Mouse (Mus musculus) spleen, postnatal 14 days (tissue): ENCODE measurements around the gene Lsmem1.

Experiments used
- DNase-seq, 2 experiments: peaks; one replicate each; pipeline ENCODE4 v3.0.0; 2021 to 2022; ENCODE audit warnings: low spot score in 2 of 2

Gene Lsmem1

GRCm38 (mm10) chr12:40199302-40199701 lies at the start of gene Lsmem1:
Gene Lsmem1 (minus strand): TSS chr12:40199490.
- no peak for DNase-seq

DNA sequence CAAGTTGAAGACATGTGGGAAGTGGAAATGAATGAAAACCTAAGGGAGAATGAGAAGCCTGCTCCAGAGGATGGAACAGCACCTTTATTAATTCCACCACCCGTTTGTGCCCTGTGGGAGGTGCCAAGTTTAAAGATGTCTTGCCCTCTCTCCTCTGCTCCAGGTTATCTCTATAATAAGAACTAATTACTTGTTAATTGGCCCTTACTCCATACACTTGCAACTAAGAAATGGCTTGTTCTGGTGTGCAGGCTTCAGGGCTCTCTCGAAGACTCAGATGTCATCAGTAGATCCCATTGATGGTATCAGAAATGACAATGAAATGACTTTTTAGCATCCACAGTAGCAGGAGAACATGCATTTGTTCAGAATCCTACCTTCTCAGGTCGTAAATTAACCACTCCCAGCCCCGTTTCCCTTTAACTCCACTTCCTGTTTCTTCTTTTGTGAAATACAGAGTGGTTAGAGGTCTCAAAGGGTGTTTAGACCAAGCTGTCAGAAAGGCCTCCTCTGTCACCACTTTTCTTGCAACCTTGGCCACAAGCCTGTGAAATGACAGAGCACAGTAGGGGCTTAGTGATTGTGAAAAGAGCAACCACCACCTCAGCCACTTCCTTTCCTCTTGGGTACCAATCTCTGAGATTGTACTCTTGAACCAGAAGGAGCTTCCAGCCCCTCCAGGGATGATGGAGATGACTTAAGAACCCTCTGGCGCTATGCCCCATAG lies 49.3 kb upstream of the Lsmem1 start, which contains the start of gene Ifrd1:
TSS of gene Ifrd1 (minus strand) at position 51 of the 727 bp plus-strand sequence.
- DNase-seq = no peak

DNA sequence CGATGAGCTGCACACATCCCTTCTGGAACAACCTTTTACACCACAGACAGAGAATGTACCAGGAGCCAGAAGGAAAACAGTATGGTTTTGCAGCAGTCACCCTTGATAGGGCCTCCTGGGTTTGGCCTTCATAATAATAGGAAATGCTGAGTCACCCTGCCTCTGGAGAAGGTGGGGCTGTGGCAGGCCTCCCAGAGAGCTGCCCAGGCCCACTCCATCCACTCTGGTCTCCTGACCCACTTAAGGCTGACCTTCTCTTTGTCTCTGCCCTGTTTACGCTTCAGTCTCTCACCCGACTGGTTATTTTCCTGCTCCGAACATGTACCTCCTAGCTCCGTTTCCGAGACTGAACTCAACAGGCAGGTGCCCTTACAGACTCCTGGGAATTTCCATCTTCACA lies 48.7 kb upstream of the Lsmem1 start:
- no peak for DNase-seq

DNA sequence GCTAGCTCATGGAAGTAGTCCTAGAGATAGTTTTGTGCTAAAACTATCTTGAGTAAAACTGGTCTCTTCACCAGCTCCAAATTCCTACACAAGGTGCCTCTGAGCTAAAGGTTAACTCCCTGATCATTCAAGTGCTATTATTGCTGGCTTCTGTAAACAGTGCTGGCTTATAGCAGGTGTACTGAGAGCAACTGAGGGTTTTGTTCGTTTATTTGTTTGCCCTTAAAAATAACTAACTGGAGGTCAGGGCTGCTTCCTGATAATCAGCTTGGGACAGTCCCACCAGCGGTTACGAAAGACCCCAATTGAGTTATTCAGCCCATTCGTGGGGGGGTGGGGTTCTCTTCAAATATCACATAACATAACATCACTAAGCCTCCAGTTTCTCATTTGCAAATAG lies 48.1 kb upstream of the Lsmem1 start:
- DNase-seq = no peak

GRCm38 (mm10) chr12:40245434-40245970 lies 46.2 kb upstream of the Lsmem1 start:
- DNase-seq = no peak

- no peak for DNase-seq
Measured at GRCm38 (mm10) chr12:40244926-40245325, 45.6 kb upstream of the Lsmem1 start.

DNA sequence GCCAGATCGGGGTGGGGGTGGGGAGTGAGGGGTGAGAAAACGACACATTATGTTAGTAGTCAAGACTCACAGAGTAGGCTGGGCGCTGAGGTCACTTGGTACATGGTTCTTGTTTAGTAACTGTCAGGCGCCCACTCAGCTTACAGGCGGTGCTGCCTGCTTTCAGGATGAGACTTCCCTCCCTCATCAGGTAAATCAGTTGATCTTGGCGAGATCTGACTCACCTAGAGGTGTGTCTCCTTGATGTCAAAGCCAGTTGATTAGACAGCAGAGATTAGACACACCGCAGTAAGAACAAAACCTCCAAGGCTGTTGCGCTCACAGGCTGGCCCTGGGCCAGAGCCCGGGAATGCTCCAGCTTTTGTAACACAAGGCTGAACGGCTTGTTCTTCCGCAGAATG lies 44.5 kb upstream of the Lsmem1 start:
- DNase-seq = no peak

DNA sequence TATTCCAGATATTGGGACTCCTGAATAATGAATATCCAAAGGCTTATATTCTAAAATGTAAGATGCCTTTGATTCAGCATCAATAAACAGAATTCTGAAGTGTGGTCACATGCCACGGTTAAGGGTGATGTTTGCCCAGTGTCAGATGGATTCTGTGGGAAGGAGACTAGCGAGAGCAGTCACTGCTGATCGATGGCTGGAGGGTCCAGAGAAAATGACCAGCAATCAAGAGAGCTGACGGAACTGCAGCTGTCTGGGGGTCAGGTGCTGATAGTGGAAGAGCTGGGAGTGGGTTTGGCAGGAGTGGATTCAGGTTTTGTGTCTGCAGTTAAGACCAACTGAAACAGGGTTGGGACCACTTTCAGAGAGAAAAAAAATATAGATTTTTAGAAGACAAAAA lies 44.0 kb upstream of the Lsmem1 start:
- DNase-seq = no peak

- DNase-seq = no peak
Measured at GRCm38 (mm10) chr12:40239161-40239560, 39.9 kb upstream of the Lsmem1 start.

DNA sequence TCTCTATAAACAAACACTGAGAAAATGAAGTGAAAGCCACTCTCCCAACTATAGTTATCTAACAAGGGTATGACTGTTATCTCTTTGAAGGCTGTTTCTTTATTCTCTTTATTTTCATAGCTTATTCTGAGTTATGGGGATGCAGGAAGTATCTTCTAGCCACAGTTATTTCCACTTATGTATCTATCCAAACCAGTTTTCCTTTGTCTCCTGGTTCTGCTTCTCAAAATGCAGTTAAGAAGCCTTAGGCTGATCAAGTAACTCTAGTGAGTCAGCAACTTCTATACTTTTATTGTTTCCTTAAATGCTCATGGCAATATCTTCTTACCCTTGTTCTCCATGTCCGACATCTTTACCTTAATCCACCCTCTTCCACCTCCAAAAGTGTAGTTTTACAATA lies 32.9 kb upstream of the Lsmem1 start:
- DNase-seq = no peak

- DNase-seq = no peak
Measured at GRCm38 (mm10) chr12:40231632-40232031, 32.3 kb upstream of the Lsmem1 start.

- DNase-seq = no peak
Measured at GRCm38 (mm10) chr12:40224171-40224880, 25.0 kb upstream of the Lsmem1 start.

GRCm38 (mm10) chr12:40223676-40224075 lies 24.4 kb upstream of the Lsmem1 start:
- no peak for DNase-seq

- DNase-seq = peak; percentile 98
Measured at GRCm38 (mm10) chr12:40223082-40223619, 23.9 kb upstream of the Lsmem1 start.

DNA sequence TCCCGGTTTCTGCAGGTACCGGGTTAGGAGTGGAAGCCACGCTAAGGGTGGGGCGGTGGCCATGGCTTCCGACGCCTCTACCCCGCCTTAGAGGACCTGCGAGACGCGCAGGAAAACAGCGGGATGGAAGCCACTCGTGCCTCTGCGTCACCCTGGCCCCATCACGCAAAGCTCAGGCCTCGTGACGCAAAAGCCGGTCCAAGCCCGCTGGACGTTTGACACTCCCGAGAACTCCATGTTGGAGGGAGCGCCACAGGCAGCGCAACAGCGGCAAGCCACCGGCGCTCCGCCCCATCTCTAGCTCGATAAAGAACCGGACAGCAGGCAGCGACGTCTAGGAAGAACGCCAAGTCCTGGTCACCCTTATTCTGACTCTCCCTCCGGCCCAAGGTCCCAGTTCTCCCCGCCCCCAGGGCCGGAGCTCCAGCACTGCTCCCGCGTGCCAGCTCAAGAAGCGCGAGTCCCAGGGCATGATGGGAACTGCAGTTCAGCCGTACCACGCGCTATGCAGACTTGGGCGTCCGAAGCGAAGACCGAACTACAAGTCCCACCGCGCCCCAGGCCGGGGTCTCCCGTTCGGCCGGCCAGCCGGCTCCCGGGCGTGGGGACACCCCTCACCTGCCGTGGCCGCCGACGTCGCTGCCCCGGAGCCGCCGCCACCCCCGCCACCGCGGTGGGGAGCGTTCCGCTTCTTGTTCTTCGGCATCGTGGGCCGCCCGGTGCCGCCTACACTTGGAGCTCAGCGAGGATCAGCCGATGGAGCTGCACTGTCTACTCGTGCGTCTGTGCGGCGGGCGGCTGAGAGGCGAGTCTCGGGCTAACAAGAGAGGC lies 23.2 kb upstream of the Lsmem1 start:
- DNase-seq = peak; percentile 77 to 86

GRCm38 (mm10) chr12:40221611-40222010 lies 22.3 kb upstream of the Lsmem1 start:
- no peak for DNase-seq

- DNase-seq = no peak
Measured at GRCm38 (mm10) chr12:40220896-40221295, 21.6 kb upstream of the Lsmem1 start.

- no peak for DNase-seq
Measured at GRCm38 (mm10) chr12:40220001-40220570, 20.8 kb upstream of the Lsmem1 start.

DNA sequence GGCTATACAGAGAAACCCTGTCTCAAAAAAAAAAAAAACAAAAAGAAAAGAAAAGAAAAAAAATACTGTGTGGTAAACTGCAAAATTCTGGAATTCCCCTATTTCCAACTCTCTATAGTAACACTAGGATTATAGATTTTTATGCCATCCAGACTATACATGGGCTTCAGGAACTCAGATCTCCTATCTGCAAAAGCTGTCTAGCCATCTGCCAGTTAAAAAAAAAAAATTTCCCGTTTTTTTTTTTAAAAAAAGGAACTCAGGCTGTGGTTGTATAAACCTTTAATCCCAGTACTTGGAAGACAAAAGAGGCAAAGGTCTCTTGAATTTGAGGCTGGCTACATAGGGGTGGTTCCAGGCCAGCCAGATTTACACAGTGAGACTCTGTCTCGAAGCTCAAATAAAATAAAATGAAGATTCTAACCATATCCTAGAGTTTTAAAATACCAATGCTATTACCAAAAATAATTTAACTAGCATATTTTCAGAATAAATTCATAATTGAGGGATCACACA lies 19.2 kb upstream of the Lsmem1 start:
- DNase-seq = no peak

- DNase-seq = no peak
Measured at GRCm38 (mm10) chr12:40217776-40218175, 18.5 kb upstream of the Lsmem1 start.
